Mouse (Mus musculus): Measurements from ENCODE around the gene Grb2.

Grb2 gene

GRCm38 (mm10) chr11:115623487-115624070 is 84.8 kb downstream of the Grb2 start:
- DNase-seq: no peak

GRCm38 (mm10) chr11:115619949-115620348 is 88.4 kb downstream of the Grb2 start:
- DNase-seq: no peak

DNA sequence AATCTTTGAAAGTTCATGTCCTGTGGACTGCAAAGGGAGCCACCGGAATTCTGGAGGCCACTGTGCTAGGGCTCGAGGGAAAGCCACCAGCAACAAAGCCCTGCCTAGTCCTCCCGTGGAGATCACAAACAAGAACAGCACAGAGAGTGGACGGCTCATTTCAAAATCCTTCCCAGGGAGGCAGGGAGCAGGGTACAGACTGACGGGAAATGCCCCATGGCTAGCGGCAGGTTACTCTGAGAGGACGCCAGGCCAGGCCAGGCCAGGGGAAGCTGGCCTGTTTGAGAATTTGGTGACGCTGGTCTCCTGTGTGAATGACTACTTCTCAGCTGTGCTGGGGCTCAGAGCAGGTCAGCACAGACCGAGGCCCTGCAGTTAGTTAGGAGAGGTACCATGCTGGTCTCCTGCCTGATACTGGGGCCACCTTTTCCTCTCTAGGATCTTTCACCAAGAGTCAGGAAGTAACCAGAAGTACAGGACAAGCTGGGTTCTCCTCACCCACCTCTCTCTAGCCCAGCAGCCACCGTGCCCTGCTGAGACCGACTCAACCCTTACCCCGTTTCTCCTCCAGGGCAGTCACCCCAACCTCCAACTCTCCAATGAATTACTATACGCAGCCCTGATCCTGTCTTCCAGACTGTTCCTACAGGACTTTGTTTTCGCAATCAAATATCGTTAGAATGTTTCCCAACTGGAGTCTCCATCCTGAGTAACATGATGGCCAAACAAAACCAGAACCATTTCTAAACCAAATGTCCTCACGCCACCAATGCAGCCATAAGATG is 89.5 kb downstream of the Grb2 start:
- no peak for DNase-seq

DNA sequence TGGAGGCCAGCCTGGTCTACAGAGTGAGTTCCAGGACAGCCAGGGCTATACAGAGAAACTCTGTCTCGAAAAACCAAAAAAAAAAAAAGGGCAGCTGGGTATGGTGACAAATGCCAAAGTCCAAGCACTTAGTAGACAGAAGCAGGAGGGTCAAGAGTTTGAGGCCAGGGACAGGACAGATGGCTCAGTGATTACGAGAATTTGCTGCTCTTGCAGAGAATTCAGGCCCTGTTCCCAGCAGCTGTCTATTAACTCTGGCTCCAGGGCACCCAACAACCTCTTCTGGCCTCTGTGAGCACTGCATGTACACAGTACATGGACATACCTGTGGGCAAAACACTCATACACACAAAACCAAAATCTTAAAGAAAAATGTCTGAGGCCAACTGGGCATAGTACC is 90.4 kb downstream of the Grb2 start:
- DNase-seq: no peak

DNA sequence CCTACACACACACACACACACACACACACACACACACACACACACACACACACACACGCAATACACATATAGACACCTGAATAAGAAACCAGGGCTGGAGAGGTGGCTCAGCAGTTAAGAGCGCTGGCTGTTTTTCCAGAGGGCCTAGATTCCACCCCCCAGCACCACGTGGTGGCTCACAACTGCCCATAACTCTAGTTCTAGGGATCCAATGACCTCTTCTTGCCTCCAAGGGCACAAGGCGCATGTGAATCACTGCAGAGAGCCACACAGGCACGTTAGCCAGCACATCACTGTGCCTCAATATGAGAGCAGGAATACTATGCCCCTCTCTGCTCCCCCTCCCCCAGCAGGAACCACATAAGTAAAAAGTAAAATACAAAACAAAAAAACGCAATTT is 91.5 kb downstream of the Grb2 start:
- no peak for DNase-seq

DNA sequence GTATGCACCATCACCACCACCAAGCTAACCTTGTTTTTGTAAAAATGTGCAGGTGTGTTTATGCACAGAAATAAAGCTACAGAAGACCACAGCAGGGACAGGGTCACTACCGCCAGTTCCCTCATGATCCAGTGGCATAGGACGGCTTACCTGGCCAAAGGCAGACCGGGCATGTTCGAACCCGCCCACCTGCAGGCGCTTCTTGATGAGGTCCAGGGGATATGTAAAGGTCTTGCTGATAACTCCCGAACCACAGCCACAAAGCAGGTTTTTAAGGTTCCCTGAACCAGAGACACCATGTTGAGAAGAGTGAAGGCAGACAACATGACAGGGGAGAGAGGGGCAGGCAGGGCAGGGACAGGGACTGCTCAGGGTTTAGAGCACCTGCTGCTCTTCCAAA is 92.0 kb downstream of the Grb2 start:
- DNase-seq: no peak

DNA sequence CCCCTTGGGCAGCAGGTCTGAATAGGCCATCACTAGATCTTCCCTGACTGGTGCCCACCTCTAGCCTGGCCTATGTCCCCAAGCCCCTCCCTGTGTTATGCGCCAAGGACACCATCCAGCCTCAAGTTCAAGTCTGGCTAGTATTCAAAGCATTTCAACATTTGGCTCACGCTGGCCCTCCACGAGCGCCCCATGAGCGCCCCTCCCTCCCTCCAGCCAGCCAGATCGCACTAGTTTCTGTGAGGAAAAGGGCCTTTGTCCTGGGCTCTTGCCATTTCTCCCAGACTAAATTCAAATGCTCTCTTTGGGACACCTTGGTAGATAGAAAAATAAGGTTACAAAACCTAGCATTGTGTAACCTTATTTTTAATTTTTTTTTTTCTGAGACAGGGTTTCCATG is 92.5 kb downstream of the Grb2 start:
- DNase-seq: no peak

- DNase-seq: no peak
Observed at GRCm38 (mm10) chr11:115615108-115615825, 93.1 kb downstream of the Grb2 start.

- no peak for DNase-seq
Observed at GRCm38 (mm10) chr11:115614346-115615107, 93.9 kb downstream of the Grb2 start.

DNA sequence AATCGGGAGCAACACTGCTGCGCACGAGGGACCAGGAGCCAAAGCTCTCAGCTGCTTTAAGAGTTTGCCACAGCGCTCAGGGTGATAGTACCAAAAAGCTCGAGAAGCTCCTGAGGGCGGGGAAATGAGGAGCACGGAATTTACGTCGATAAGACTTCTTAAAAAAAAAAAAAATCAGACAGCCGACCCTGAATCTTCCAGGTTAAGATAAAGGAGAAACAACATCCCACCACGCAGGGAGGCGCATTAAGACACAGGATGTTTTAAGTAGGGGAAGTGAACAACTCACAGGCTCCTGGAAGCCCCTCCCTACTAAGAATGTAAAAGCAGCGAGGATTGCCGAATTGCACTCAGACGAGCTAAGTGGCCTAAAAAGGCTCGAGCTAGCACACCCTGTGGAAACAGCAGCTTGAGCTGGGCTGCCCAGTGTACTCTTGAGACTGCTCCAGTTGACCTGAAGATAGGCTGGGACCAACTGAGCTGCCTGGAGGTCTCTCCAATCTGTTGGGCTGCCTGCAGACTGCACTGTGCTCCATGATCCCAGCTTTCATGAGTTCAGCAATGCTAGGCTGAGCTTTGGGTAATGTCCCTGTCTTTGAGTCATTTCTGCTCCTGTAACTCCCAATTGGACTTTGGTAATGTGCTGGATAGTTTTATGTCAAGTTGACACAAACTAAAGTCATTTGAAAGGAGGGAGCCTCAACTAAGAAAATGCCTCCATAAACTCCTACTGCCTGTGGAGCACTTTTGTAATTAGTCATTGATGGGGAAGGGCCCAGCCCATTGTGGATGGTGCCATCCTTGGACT is 95.1 kb downstream of the Grb2 start:
- DNase-seq: no peak

DNA sequence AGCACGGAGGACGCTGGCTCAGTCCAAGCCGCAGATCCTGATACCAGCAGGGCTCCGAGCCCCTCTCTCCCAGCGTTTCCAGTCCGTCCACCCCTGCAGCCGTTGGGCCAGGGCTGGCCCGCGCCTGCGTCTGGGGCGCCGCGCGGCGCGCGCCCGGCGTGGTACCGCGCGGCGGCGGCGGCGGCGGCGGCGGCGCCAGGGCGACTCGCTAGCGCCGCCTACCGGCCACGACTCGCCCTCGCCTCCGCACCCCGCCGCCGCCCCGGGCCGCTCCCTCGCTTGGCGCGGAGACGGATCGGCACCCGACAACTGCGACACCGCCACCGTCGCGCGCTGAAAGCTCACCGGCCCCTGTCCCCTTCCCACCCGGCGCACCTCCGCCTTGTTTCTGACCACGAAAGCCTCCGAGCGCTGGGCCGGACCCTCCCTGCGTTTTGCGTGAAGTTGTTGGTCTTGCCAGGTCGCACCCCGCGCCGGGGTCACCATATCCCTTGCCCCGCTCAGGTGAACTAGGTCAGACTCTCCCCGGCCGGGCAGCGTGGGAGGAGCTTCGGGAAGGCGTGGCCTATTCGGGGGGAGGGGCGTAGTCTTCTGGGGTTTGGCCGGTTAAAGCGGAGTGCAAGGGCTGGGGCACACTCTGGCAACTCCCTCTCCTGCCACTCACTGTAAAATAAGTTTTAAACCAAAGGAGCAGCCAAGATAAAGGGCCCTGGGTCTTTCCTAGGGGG is 95.8 kb downstream of the Grb2 start, which contains the start of gene Mif4gd:
Gene Mif4gd (minus strand): TSS at position 560 of the 728 bp plus-strand sequence.
- DNase-seq: peak; percentile 97 to 99

GRCm38 (mm10) chr11:115612059-115612409 is 96.4 kb downstream of the Grb2 start:
- peak in 1 of 2 experiments; percentile 51 for DNase-seq

DNA sequence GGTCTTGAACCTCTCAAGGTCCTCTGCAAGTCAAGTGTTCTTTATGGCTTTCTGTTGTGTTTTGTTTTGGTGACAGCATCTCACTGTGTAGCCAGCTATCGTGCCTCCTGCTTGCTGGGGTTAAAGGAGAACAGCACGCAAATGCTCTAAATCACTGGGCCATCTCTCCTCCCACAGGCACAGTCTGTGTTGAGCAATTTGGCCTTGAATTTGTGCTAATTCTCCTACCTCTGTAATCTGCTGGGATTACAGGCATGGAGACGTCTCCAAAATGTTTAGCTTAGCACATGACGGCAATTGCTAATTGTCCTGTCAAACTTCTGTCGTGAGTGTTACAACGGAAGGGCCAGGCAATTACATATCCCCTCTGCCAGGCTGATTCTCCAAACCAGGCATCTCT is 97.2 kb downstream of the Grb2 start:
- no peak for DNase-seq

DNA sequence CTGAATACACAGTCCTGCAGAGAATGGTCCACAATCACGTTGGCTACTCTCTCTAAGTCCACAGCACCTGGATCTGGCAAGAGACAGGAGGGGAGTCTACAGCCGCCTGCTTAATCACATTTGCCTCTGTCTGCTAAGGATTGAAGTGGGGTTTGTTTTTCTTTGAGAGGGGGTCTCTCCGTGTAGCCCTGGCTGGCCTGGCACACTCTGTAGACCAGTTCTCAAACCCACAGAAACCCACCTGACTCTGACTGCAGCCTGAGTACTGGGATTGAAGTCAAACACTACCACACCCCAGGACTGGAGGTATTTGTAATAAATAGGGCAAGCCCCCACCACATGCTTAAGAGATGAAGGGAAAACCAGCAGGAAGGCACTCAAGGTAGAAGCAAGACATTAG is 98.8 kb downstream of the Grb2 start:
- DNase-seq: no peak

DNA sequence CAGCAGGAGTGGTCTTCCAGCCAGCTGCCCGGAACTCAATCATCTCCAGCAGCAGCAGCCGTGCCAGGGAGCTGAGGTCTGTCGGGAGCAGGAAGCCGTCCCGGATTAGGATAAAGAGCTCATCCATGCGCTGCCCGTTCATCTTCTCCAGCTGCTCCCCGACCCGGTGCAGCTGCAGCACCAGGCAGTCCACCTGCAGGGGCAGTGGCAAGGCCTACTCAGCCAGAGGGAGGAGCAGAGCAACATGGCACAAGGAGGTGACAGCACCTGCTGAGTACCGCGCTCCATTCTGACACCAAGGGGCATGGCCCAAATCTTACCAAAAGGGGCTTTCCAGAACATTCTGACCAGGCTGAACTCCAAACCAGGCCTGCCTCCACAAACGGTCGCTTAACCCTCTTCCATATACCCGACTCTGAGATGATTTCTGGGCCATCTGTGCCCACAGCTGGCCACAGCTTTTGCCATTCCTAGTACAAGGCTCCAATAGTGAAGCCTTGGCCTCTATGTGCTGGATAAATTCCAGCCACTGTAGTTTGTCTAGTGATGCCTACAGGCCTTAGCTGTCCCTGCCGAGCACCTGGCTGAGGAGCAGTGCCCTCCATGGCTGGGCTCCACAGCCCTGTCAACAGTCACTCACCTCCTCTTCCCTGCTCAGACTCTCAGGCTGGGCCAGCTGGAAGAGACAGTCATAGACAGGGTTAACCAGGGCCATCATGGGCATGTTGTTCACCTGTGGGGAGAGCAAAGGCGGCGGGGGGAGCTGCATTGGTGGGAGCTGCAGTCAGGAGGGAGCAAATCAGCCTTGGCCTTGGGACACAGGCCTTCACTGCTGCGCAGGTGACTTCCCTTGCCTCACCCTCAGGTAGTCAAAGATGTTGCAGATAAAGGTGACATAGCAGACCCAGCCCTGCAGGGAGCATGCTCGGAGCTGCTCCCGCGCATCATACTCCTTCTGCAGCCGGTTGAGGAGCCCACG is 99.7 kb downstream of the Grb2 start:
- no peak for DNase-seq

- no peak for DNase-seq
Observed at GRCm38 (mm10) chr11:115606733-115607132, 101.7 kb downstream of the Grb2 start.

DNA sequence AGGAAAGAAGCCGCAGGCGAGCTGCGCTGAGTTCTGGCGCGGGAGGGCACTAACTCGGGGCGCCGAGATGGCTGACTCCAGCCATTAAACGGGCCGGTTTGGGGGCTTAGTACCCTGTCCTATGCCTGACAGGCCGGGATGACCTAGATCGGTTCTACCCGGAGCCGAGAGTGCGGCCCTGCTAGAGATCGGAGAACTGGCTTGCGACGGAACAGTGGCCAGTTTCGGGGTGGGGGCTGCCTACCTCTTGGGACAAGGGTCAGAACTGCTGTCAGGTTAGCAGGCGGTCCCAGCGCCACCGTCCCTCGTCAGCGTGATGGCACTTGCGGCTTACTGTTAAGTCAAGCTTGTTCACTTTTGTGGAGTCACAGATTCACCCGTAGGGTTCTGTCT is 104.1 kb downstream of the Grb2 start:
- no peak for DNase-seq

DNA sequence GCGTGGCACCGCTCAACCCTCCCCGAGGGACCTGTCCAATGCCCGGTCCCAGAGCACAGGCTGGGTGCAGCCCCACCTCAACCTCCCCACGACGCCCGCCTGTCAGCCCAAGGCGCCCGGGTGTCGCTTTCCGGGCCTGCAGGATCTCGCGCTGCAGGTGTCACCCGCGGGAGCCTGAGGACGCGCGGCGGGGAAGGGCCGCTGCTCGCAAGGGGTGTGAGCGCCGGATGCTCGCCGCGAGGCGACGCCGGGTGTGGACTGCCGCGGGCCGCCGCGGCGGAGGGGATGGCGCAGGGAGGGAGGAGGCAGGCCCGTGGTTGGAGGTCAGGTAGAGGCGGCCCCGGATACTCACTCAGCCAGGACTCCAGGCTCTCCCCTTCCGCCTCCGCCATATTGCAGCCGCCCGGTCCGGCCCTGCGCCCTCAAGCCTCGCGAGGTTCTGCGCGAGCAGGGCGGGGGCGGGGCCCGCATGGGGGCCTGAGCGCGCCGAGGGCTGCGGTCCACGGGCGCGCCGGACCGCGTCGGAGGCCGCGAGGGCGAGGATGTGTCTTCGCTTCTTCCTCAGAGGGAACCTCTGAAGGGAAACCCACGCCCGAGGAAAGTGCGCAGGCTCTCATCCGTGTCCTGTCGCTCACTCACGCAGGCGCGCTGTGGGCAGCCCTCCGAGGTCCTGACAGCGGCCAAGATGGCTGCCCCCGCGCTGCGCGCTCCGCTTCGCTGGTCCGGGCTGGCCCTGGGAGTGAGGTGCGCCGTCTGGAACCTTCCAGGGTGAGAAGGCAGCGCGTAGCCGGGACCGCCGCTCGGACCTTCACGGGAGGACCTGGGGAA is 104.7 kb downstream of the Grb2 start, which contains the start of the genes Mrps7 and Gga3:
Gene Mrps7 (plus strand): TSS at position 450 of the 828 bp plus-strand sequence.
Gene Gga3 (minus strand): TSS at position 576 of the 828 bp plus-strand sequence.
- DNase-seq: peak; percentile 90 to 94

DNA sequence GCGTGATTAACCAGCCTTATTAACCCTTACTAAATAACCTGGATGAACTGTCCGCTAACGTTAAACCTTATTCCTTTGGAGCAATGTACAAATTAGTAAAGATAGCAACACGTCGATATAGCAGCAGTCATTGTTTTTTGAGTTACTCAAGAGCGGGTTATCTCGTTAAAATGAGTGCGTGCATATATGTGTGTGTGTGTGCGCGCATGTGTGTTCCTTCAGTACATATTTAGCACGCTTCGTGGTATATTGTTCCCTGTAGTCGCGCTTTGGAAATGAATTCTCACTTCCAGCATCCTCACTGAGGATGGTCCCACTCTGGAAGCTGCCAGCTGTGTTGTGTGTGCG is 105.3 kb downstream of the Grb2 start:
- DNase-seq: no peak
